Mouse (Mus musculus) urinary bladder, postnatal 4 days (tissue): ENCODE measurements around the gene Ppp6r3.

Experiments used
- DNase-seq, 2 experiments: peaks; one replicate each; pipeline ENCODE4 v3.0.0; 2021 to 2022; ENCODE audit warnings: low spot score in 2 of 2

The Ppp6r3 gene

DNA sequence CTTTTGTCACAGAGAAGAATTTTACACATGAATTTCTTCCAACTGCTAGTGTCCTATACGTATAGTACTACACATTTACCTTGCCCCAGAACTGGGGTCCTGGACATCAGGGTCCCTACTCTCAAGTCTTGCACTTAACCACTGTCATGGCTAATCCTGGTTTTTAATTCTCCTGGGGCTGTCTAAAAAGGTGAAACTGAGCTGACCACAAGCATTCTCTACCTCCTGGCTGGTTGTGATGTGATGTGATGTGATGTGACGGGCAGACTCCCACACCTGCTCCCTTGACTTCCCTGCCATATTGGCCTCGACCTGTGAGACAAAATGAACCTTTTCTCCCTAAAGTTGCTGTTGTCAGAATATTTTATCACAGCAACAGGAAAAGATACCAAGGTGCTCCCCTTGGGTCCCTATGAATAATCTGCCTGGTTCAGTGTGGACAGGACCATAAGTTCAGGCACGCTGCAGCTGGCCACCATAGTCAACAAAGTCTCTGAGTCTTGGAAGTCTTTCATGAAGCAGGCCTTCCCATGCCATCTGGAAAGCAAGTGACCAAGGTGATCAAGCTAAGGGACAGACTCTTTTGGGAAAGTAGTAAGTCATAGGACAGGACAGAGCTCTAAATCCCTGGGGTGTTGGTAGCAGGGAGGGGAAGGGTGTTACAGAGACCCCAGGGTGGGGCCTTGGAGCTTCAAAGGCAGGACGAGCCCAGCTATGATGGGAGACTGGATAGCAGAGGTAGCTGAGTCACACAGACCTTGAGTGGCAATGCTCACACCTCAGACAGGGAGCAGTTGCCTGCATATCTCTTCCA, 1.1 kb upstream of the Ppp6r3 start:
- DNase-seq: no peak

DNA sequence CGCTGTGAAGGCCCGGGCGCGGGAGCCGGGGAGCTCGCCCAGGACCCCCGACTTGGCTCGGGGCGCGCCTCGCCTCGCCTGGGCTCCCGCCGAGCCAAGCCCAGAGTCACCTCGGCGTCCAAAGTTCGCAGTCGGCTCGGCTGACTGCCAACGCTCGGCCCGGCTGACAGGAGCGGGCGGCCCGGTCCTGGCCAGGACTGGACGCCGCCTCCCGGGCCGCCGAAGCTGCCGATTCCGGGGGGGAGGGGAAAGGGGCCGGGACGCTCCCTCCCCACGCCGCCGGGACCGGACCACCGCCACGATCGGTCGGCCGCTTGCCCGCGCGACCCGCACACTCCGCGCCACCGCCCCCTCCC, 295 bp downstream of the Ppp6r3 start:
- DNase-seq: peak in 1 of 2 experiments; percentile 76

DNA sequence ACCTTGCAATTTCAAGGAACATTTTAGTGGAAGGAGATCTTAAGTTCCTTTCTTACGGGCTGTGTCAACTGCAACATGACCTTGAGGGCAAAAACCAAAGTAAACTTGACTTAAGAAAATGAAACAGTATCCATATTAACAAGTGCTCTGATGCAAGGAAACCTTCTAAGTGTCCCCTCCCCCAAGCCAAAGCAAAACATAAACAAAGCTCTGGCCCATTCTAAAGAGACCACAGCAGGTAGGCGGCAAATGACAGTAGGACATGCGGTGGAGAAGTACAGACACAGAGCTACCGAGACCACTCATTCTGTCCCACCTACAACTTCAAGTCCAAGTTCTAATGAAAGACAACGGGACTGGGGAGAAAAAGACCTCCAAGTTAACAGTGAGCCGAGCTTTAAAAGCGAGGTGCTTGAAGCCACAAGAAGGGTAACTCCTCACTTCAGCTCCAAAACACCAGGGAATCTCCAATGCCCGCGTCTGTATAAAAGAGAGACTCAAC, 905 bp downstream of the Ppp6r3 start:
- no peak for DNase-seq

DNA sequence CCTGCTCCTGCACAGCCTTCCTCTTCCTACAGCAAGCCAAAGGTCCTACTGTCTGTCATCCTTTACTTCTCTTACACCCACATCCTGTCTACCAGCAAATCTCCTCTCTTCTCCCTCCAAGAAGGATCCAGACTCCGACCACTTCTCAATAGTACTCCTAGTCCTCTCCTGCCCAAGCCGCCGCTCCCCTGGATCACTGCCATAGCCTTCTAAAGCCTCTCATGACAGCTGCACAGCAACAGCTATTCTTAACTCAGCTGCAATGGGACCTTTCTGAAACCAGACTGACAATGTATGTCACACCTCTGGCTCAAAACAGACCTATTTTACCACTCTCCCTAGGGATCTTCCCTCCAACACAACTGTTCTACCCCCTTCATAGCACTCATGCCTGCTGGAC, 11.2 kb downstream of the Ppp6r3 start:
- no peak for DNase-seq

- DNase-seq: no peak
Observed at GRCm38 (mm10) chr19:3562752-3563151, 12.8 kb downstream of the Ppp6r3 start.

- no peak for DNase-seq
Observed at GRCm38 (mm10) chr19:3562298-3562697, 13.3 kb downstream of the Ppp6r3 start.

- no peak for DNase-seq
Observed at GRCm38 (mm10) chr19:3556169-3556827, 19.3 kb downstream of the Ppp6r3 start.

DNA sequence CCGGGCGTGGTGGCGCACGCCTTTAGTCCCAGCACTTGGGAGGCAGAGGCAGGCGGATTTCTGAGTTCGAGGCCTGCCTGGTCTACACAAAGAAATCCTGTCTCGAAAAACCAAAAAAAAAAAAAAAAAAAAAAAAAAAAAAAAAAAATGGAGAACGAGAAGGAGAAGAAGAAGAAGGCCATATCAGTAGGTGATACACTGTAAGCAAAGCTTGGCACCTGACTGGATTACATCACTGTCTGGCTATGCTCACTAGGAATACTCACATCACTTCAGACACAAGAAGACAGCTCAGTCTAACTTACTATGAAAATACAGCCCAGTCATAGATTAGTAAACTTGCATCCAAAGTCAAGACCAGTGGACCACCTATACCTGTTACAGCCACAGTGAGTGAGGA, 20.8 kb downstream of the Ppp6r3 start:
- DNase-seq: no peak

DNA sequence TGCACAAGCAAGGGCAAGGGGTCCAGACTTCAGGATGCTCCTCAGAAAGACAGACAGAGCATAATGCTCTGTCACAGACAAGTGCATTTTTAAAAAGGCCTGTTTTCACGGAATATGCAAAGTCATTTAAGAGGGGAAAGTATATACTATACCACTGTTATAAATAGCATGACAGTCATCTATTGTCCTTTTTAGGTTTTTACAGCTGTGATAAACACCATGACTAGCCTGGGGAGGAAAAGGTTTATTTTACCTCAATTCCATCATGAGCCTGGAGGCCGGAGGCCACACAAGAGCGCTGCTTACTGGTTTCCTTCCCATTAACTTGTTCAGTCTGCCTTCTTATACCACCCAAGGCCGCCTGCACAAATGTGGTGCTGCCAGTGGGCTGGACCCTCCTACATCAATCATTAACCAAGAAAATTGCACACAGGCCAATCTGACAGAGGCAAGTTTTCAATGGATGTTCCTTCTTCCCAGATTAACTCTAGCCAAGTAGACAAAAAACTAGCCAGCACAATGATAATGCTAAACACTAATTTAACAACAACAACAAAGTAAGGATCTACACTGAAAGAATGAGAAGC, 23.9 kb downstream of the Ppp6r3 start:
- no peak for DNase-seq

- no peak for DNase-seq
Observed at GRCm38 (mm10) chr19:3550101-3550500, 25.4 kb downstream of the Ppp6r3 start.

- no peak for DNase-seq
Observed at GRCm38 (mm10) chr19:3549263-3549662, 26.3 kb downstream of the Ppp6r3 start.

DNA sequence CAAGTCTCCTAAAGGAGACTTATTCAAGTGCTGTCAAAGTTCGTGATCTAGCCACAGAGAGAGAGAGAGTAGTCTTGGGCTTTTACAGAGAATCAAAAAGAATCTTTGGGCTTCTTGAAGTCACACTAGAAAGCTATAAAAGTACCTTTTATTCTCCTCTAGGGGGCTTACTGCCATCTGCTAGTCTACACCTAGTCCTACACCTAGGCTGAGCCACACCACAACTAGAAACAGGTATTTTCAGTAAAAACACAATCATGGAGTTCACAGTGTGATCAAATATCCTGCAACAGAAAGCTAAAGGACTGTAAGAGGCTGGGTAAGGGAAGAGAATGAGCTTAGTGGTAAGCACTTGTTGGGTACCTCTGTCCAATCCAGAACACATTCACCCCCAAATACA, 27.2 kb downstream of the Ppp6r3 start:
- DNase-seq: no peak

DNA sequence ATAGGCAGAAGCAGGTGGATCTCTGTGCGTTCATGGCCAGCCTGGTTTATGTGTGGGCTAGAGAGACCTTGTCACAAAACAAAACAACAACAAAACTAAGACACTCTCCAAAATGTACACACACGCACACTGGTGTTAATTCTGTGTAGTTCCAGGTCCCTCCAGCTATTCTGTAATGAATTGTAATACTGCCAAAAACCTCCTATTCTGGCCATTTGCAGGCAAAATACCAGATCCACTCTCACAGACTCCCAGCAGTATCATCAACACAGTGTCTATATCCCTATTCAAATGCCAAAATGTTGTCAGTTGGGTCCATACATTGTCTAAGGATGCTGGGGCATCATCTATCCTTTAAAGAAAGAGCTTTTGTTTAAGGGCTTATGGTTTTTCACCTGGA, 30.6 kb downstream of the Ppp6r3 start:
- no peak for DNase-seq

DNA sequence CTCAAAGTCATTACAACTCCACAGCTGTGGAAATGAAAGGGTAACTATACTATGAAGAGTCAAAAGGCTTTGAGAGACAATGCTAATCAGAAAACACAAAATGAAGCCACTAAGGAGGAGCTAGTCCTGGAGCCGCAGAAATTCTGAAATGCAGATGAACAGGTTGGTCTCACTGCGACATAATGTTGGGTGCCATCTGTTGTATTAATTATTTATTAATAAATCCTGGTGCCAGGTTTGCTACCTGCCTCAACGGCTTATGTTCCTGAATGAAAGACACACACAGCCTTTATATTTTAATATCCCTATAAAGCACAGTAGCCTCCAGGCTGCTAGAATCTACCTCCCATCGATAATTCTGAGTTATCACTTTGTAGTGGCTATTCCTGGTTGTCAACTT, 33.0 kb downstream of the Ppp6r3 start:
- no peak for DNase-seq

GRCm38 (mm10) chr19:3540997-3541396, 34.6 kb downstream of the Ppp6r3 start:
- DNase-seq: no peak

GRCm38 (mm10) chr19:3540254-3540653, 35.3 kb downstream of the Ppp6r3 start:
- DNase-seq: no peak

- no peak for DNase-seq
Observed at GRCm38 (mm10) chr19:3539456-3539855, 36.1 kb downstream of the Ppp6r3 start.

DNA sequence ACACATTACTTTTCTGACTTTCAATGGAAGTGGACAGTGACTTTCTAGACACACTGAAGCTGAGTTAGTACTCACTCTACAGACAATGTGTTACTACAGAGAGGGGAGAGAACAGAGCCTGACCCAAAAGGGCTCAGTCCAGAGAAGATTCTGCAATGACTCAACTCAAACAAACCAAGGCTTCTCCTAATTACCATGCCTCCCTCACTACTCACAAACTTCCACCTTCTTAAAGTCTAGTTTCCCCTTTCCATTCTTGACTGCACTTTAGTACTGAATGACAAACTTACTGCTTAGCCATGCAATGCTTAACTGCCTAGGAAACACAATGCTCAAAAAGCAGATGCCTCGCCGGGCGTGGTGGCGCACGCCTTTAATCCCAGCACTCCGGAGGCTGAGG, 37.9 kb downstream of the Ppp6r3 start:
- DNase-seq: no peak

- no peak for DNase-seq
Observed at GRCm38 (mm10) chr19:3534945-3535344, 40.6 kb downstream of the Ppp6r3 start.

- peak in 1 of 2 experiments; percentile 18 for DNase-seq
Observed at GRCm38 (mm10) chr19:3533266-3533966, 42.1 kb downstream of the Ppp6r3 start.

DNA sequence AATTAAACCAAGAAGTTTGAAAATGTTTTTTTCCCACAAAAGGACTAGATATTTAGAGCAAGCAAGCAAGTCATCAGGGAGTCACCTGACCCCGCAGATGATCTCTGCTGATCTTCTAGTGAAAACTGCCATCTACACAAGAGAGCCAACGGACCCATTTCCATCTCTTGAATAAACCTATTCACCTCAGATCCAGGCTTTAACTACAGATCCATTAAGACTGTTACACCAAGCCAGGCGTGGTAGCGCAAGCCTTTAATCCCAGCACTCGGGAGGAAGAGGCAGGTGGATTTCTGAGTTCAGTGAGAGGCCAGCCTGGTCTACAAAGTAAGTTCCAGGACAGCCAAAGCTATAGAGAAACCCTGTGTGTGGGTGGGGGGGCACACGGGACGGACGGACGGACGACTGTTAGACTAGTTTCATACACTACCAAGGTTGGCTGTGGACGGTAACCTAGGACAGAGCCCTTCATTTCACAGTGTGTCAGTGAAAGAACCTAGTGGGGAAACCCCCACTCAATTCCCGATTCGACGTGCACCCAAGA, 42.8 kb downstream of the Ppp6r3 start:
- no peak for DNase-seq

- no peak for DNase-seq
Observed at GRCm38 (mm10) chr19:3529781-3530180, 45.8 kb downstream of the Ppp6r3 start.
